Mouse (Mus musculus): ENCODE results near the gene Lpin2.

Gene Lpin2

GRCm38 (mm10) chr17:71202136-71202535, 19.8 kb downstream of the Lpin2 start:
- no peak for DNase-seq (ENCODE audit: low read depth, low spot score)

- peak; percentile 75 for DNase-seq (ENCODE audit: low read depth, low spot score)
Observed at GRCm38 (mm10) chr17:71203998-71204808, 21.8 kb downstream of the Lpin2 start.

GRCm38 (mm10) chr17:71204809-71205091, 22.4 kb downstream of the Lpin2 start:
- no peak for DNase-seq (ENCODE audit: low read depth, low spot score)

GRCm38 (mm10) chr17:71206136-71206893, 24.0 kb downstream of the Lpin2 start:
- DNase-seq (ENCODE audit: low read depth, low spot score) = no peak

- no peak for DNase-seq (ENCODE audit: low read depth, low spot score)
Observed at GRCm38 (mm10) chr17:71207268-71207667, 24.9 kb downstream of the Lpin2 start.

GRCm38 (mm10) chr17:71208376-71208775, 26.0 kb downstream of the Lpin2 start:
- no peak for DNase-seq (ENCODE audit: low read depth, low spot score)

GRCm38 (mm10) chr17:71208921-71209320, 26.6 kb downstream of the Lpin2 start:
- no peak for DNase-seq (ENCODE audit: low read depth, low spot score)

GRCm38 (mm10) chr17:71209936-71210335, 27.6 kb downstream of the Lpin2 start:
- DNase-seq (ENCODE audit: low read depth, low spot score) = no peak

GRCm38 (mm10) chr17:71211962-71212646, 29.7 kb downstream of the Lpin2 start:
- no peak for DNase-seq (ENCODE audit: low read depth, low spot score)

- DNase-seq (ENCODE audit: low read depth, low spot score) = peak; percentile 53
Observed at GRCm38 (mm10) chr17:71213666-71214065, 31.3 kb downstream of the Lpin2 start.

- peak; percentile 81 for DNase-seq (ENCODE audit: low read depth, low spot score)
Observed at GRCm38 (mm10) chr17:71214514-71215240, 32.3 kb downstream of the Lpin2 start.

- DNase-seq (ENCODE audit: low read depth, low spot score) = peak; percentile 89
Observed at GRCm38 (mm10) chr17:71215241-71215839, 33.0 kb downstream of the Lpin2 start.

GRCm38 (mm10) chr17:71216263-71216662, 33.9 kb downstream of the Lpin2 start:
- peak; percentile 53 for DNase-seq (ENCODE audit: low read depth, low spot score)

GRCm38 (mm10) chr17:71217111-71217685, 34.8 kb downstream of the Lpin2 start:
- DNase-seq (ENCODE audit: low read depth, low spot score) = no peak

GRCm38 (mm10) chr17:71221383-71221782, 39.0 kb downstream of the Lpin2 start:
- DNase-seq (ENCODE audit: low read depth, low spot score) = peak; percentile 64

GRCm38 (mm10) chr17:71223676-71224075, 41.3 kb downstream of the Lpin2 start:
- peak; percentile 53 for DNase-seq (ENCODE audit: low read depth, low spot score)

GRCm38 (mm10) chr17:71224521-71224920, 42.2 kb downstream of the Lpin2 start:
- DNase-seq (ENCODE audit: low read depth, low spot score) = peak; percentile 78

- DNase-seq (ENCODE audit: low read depth, low spot score) = peak; percentile 68
Observed at GRCm38 (mm10) chr17:71225091-71225490, 42.7 kb downstream of the Lpin2 start.

GRCm38 (mm10) chr17:71227128-71227895, 45.0 kb downstream of the Lpin2 start:
- no peak for DNase-seq (ENCODE audit: low read depth, low spot score)

GRCm38 (mm10) chr17:71228651-71229050, 46.3 kb downstream of the Lpin2 start:
- no peak for DNase-seq (ENCODE audit: low read depth, low spot score)

Measured in A20 (cell line).